Mouse (Mus musculus): ENCODE results near the gene Actg1.
"Not testable (repeated sequence)": the region's sequence is repeated elsewhere in the genome, so short reads cannot be mapped to it uniquely, and the experiment has no call there.

Actg1 gene

DNA sequence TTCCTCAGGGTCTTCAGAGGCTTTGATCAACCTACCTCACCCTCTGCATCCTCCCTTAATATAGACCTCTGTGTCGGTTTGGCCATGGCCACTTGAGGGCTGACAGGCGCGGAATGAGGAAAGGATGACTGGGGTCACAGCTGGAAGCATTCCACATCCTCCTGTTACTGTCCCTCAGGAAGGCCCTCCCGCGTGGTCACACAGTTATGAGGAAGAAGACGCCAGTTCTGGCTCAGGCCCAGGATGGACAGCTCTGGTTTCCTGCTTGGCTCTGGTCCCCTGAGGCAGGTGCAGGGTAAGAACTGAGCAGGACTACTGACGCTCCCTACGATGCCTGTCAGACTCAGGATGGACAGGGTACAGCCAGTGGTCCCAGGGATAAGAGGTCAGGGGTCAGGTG, 11.7 kb upstream of the Actg1 start:
- peak; percentile 50 for DNase-seq

DNA sequence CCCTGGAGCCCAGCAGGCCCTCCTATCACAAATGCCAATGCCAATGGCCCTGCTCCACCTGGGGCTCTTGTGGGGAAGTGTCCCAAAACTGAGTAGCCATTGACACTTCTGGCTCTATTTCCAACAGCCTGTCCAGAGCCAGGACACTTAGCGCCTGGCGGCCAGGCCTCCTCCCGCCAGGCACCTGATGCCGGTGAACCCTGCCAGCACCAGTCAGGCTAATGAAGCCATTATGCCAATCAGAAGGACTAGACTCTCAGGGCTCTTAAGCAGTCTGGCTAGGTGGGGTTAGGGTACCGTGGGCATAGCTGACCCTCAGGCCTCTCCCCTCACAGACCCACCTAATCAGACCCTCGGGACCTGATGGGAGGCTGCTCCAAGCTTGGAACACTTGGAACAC, 11.0 kb upstream of the Actg1 start:
- DNase-seq, result no peak

DNA sequence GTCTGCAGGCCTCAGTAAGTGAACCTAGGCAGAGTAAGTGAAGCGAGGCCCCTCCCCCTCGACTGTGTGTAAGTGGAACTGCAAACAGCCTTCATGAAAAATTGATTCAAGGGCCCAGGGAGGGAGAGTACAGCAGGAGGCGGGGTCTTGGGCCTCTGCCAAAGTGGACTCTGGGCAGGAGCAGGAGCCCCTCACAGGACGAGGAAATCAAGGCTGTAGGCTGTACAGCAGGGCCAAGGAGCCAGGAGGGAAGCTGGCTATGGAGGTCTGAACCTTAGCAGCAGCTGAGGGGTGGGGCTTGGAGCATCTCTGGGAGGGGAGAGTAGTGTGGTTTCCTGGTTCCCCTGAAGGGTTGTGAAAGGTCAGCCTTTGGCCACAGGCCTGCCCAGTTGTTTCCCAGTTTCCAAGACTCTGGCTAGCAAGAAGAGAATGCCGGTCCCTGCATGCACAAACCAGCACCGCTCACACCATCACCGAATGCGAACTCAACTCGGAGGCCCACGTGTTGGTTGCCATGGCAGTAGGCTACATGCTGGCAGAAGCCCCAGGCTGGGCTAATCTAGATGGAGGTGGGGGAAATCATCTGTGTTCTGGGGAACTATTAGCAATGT, 9.6 kb upstream of the Actg1 start:
- peak; percentile 92 for DNase-seq

GRCm38 (mm10) chr11:120356900-120357299, 8.6 kb upstream of the Actg1 start:
- DNase-seq, result no peak

- DNase-seq, result no peak
Observed at GRCm38 (mm10) chr11:120356319-120356840, 8.0 kb upstream of the Actg1 start.

DNA sequence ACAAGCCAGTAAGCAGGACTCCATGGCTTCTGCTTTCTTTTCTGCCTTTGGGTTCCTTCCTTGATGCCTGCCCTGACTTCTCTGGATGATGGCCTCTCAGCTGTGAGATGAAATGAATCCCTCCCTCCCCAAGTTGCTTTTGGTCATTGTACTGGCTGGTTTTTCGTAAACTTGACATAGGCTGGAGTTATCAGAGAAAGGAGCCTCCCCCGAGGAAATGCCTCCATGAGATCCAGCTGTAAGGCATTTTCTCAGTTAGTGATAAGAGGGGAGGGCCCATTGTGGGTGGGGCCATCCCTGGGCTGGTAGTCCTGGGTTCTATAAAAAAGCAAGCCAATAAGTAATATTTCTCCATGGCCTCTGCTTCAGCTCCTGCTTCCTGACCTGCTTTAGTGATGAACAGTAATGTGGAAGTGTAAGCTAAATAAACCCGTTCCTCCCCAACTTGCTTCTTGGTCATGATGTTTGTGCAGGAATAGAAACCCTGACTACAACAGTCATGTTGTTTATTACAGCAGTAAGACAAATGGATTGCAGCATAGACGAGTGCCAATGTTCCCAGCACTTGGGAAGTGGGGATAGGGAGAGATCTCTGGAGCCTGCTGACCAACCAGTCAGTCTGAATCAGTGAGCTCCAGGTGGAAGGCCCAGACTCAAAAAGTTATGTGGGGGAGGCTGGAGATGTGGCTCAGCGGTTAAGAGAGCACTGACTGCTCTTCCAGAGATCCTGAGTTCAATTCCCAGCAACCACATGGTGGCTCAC, 7.1 kb upstream of the Actg1 start:
- no peak for DNase-seq

- no peak for DNase-seq
Observed at GRCm38 (mm10) chr11:120354304-120355276, 6.2 kb upstream of the Actg1 start.

DNA sequence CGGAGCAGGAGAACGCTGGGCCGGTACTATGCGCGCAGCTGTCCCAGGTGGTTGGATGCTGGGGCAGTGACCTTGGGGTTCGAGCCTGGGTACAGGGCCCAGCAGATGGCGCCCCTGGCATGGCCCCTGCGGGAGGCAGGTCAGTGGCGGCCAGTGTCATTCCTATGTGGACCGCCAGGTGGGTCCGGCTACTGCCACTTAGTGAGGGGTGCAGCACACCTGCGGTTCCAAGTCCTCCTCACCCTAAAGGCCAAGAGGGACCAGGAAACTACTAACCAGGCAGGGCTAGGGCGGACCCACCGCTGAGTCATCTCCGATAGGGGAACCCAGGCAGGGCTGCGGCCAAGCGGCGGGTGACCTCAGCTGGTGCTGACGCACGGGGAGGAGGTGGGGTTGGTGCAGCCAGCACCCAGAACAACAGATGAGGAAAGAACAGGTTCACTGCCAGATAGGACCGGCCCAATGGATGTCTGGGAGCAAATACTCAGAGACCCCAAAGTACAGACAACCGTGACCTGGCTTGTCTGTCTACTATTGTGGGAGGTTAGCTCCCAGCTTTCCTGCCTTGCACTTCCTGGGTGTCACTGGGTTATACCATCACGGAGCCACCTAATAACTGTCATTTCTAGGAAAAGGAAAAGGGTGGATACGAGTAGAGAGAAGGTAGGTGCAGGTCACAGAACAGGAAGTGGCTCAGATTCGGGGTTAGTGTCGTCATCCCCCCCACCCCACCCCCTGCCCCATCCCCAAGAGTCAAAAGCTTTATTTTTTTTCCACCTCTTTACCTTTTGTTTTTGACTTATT, 5.4 kb upstream of the Actg1 start:
- DNase-seq, result peak; percentile 92

- DNase-seq, result peak; percentile 68
Observed at GRCm38 (mm10) chr11:120352571-120353290, 4.4 kb upstream of the Actg1 start.

- DNase-seq, result not testable (repeated sequence)
Observed at GRCm38 (mm10) chr11:120352093-120352350, 3.7 kb upstream of the Actg1 start.

- DNase-seq, result no peak
Observed at GRCm38 (mm10) chr11:120351250-120352092, 3.1 kb upstream of the Actg1 start.

DNA sequence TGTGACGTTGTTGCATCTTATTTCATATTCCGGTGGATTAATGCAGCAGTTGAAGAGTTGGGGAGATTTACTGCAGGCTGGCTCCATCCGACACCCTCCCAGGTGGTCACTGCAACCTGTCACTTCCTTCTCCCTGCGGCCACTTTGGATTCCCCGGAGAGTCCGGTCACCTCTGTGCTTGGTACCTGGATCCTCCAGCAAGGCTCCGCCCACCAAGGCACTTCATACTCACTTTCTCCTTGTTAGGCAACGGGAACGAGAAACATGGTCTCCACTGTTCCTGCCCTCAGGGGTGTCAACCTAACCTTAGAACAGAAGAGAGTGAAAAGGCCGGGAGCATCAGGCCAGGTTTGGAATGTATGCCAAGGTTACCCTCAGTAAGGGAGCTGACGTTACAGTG, 2.4 kb upstream of the Actg1 start:
- peak; percentile 85 for DNase-seq

DNA sequence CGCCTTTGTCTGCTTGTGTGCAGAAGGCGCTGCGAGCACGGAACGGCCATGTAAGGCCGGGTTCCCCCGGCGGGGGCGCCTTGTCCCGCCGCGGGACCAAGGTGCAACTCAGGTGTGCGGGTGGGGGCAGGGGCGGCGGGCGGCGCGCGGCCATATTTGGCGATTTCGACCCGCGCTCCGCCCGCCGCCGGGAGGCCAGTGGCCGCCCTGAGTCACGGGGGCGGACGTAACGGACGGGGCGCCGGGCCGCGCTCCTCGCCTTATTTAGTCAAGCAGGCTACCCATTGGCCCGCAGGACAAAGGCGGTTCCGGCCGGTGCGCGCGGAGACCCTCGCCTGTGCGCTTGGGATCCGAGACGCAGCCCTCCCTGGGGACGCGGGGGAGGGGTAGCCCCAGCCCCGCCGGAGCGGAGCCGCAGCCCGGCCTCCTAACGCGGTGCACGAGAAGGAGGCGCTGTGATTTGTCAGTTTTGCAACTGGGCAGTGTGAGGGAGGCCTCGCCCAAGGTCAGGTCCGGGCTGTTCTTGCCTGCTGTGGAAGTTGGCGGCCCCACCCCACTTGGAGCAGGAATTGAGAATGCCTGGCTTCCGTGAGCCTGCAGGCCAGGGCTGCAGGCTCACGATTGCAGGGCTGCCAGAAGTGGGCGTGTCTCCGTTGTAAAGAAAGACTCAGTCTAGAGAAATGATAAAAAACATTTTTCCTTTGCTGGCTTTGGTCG, 1.8 kb upstream of the Actg1 start:
- peak; percentile 96 for DNase-seq

DNA sequence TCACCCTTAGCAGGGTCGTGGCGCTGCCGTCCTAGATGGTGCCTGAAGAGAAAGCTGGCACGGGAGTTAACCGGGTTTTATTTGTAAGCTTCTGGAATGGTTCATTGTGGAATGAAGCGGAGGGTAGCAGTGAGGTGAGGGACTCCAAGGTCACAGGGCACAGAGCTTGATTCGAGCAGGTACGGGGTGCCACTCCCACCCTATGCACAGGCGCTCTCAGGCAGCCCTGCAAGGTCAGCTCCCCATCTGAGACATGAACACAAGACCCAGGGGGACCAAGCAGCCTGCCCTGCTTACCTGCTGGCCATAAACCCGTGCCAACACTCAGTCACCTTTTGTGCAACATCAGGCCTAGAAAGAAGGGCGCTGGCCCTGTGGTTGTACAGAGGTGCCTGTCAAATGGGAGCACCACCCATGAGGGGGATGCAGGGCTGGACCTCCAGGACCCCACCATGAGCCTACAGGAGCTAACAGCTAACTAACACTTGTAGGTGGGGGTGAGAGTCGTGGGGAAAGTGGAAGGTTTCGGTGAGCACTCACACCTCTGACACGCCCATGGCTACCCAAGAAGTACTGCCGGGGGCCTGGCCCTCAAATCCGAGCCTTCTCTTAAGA, 1.1 kb upstream of the Actg1 start:
- peak; percentile 60 for DNase-seq

DNA sequence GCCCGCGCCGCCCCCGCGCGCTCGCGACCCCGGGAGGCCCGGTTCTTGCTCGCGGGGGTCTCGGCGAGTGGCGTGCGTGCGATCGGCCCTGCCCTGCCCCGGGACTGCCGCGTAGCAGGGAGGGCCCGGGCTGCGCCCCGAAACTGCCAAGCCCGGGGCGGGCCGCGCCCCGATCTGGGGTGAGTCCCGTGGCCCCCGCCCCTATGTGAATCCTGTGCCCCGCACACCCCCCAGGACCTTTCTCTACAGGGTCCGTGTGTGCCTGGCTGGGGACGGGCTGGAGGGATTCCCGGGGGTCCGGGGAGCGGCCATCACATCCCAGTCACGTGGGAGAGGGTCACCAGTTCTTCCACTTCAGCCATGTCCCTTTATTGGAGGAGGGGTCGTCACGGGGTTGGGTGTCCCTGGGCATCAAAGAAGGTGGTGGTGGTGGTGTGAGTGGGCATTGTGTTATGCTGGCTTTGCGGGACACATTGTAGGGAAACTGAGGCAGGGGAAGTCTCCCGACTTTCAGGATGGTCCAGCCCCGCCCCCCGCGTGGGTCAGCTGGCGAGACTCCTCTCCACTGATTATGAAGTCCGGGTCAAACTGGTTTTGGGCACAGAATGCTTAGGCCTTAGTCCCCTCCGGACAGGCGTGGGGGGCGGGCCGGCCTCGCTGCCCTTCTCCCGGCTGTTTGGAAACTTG, 485 bp upstream of the Actg1 start:
- DNase-seq, result peak; percentile 72

DNA sequence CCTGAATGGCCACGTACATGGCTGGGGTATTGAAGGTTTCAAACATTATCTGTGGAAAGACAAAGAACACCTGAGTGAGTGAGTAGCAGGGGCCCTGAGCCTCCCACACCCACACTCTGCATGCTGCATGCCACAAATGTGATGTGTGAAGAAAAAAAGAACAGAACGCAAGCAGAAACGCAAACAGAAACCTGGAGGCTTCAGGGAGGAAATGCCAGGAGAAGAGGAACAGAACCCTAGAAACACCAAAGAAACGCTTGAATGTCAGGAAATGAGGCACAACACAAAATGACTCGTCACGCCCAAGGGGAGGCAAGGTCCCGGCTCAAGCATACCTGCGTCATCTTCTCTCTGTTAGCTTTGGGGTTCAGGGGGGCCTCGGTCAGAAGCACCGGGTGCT, 1.0 kb downstream of the Actg1 start:
- DNase-seq, result no peak

DNA sequence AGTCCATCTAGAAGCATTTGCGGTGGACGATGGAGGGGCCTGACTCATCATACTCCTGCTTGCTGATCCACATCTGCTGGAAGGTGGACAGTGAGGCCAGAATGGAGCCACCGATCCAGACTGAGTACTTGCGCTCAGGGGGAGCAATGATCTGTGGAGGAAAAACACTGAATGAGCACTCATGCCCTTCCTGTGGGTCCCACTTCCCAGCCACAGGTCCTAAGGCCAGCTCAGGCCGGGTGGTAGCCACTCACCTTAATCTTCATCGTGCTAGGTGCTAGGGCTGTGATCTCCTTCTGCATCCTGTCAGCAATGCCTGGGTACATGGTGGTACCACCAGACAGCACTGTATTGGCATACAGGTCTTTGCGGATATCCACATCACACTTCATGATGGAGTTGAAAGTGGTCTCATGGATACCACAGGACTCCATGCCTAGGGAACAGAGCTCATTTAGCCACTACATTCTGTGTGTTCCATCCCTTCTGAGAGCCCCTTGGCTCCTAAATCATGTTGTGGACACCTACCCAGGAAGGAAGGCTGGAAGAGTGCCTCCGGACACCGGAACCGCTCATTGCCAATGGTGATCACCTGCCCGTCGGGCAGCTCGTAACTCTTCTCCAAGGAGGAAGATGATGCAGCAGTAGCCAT, 1.8 kb downstream of the Actg1 start:
- DNase-seq, result not testable (repeated sequence)

- peak; percentile 69 for DNase-seq
Observed at GRCm38 (mm10) chr11:120345067-120345681, 3.2 kb downstream of the Actg1 start.

Data from lung, postnatal 36 days (tissue).